Mouse (Mus musculus) urinary bladder, adult 18-20 months (tissue): ENCODE measurements around the gene Wdr41.

ENCODE experiments used
- DNase-seq, 2 experiments: peaks; one replicate each; pipeline ENCODE4 v3.0.0; 2022; ENCODE audit warnings: low spot score in 2 of 2, mixed read lengths in 2 of 2

Gene Wdr41

DNA sequence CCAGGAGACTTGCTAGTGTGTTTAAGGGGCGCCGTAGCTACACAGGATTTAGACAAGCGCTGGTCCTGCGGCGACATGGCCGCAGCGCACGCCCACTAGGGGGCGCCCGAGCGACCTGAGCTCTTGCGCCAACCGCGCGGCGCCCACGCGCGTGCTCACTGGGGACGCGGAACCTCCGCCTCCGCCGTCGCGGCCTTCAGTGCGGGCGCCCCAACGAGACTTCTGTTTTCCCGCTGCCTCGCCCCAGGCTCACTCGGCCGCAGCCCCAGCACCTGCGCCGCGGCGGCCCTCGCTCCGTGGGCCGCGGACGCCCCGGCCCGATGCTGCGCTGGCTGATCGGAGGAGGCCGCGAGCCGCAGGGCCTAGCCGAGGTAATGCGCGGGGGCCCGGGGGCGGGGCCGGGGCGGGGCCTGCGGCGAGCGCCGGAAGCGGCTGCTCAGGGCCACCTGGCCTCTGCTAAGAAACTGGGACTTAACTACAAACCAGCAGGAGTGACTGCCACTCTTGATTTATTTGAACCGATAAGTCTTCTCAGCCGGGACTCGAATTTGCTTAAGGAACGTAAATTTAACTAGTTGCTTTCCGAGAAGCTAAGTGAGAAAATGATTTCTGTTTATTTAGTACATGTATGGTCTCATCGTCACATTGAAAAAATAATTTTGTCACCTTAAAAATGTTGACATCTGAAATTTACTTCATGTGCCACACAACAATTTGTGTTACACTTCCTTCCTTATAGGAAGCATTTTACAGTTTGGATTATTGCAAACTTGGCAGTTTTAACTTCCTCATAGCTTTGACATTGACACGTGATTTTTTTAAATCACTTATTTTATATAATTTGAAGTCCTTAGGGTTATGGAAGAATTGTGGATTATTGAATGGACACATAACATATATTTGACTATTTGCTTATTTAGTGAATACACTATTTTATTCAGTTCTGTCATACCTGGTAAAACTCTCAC is at the start of gene Wdr41:
Gene Wdr41 (plus strand): TSS at position 126 of the 968 bp plus-strand sequence.
- peak; percentile 82 to 83 for DNase-seq

DNA sequence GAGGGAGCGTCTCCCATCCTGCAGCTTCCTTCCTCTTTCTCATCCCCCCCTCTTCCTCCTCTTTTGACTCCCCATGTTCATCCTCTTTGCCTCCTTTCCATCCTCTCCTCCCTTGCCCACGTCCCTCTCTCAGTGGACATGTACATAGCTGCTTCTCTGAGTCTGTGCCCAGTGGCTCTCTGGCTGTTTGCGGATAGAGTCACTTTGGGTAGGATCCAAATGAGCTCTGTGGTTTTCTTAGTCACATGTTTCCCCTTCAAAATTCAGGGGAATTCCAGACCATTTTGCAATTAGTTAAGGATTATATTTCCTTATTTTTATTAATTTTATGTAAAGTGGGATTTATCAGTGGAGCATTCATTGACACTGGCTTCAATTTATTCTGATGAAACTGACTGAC is 48.1 kb upstream of the Wdr41 start:
- no peak for DNase-seq

- DNase-seq: no peak
Observed at GRCm38 (mm10) chr13:94938418-94938817, 37.7 kb upstream of the Wdr41 start.

DNA sequence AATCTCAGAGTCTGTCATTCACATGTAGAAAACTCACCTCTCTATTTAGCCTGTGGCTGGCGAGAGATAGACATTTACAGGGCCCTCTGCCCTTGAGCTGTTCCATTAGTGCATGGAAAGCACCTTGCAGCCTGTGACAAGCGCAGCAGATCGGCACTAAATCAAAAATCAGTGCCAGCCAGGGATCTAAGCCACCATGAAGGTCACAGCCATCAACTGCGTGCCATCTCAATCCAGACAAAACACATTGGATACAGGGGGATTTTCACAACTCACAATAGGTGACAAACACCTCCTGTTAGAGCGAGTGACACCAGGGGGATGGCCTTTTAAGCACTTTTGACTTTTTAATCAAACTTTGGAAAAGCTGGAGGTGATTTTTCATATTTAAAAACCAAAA is 36.0 kb upstream of the Wdr41 start:
- no peak for DNase-seq

- peak; percentile 23 to 31 for DNase-seq
Observed at GRCm38 (mm10) chr13:94941230-94941629, 34.9 kb upstream of the Wdr41 start.

- DNase-seq: no peak
Observed at GRCm38 (mm10) chr13:94955941-94956340, 20.2 kb upstream of the Wdr41 start.

- no peak for DNase-seq
Observed at GRCm38 (mm10) chr13:94957965-94958364, 18.2 kb upstream of the Wdr41 start.

DNA sequence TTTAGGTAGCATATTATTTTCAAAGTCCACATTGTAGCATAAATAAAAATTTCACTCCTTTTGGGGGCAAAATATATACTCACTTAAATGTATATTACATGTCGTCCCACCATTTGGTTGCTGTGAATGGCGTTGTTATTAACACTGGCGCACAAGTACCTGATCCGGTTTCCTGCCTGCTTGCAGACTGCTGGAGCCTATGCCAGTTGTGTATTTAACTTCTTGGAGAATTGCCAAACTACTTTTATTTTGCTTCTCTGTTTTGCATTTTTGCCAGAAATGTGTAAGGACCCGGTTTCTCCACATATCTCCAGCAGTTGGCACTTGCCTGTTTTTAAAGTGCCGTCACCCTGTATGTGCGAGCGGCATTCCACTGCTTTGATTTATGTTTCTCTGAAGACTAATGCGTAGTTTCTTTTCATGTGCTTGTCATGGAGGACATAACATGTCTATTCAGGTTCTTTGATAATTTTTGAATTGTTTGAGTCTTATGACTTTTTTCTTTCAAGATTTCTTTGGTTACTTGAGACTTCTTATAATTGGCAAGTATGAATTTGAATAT is 6.1 kb upstream of the Wdr41 start:
- no peak for DNase-seq

DNA sequence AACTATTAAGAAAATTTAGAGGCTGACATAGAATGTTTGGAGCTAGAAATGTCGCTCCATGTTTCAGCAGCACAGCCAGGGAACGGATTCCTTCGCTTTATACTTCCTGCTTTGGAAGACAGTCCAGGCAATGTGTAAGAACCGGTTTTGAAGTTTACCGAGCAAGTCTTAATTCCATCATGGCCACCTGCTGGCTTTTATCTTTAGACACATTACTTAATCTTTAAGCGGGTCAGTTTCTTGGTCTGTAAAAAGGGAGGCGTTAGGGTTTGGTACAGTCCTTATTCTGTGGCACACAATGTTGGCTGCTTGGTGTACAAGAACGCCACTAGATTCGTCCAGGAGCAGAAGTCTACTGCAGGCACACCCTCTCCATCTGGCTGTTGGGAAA is 321 bp upstream of the Wdr41 start:
- DNase-seq: no peak

DNA sequence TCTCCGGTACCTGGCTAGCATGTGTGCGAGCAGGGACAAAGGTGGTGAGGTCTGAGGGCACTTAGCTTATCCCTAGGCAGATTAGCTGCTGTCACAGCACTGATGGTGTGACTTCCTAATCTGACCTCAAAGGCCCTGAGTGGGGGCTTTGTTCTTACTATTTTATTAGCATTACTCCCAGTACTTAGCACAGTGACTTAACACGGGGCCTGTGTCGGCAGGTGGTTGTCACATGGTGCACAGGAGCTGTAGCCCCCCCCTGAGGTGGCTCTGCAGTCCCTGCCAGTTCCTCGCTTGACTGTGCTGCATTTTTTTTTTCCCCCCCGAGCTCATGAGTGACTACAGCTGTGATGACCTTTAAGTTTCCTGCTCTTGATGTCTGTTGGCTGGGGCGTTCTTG is 2.9 kb downstream of the Wdr41 start:
- no peak for DNase-seq

- no peak for DNase-seq
Observed at GRCm38 (mm10) chr13:94990516-94990915, 14.4 kb downstream of the Wdr41 start.

- no peak for DNase-seq
Observed at GRCm38 (mm10) chr13:95007281-95007680, 31.1 kb downstream of the Wdr41 start.

GRCm38 (mm10) chr13:95009261-95009660 is 33.1 kb downstream of the Wdr41 start:
- no peak for DNase-seq

- no peak for DNase-seq
Observed at GRCm38 (mm10) chr13:95011546-95012257, 35.6 kb downstream of the Wdr41 start.

GRCm38 (mm10) chr13:95017278-95017677 is 41.1 kb downstream of the Wdr41 start:
- DNase-seq: no peak

DNA sequence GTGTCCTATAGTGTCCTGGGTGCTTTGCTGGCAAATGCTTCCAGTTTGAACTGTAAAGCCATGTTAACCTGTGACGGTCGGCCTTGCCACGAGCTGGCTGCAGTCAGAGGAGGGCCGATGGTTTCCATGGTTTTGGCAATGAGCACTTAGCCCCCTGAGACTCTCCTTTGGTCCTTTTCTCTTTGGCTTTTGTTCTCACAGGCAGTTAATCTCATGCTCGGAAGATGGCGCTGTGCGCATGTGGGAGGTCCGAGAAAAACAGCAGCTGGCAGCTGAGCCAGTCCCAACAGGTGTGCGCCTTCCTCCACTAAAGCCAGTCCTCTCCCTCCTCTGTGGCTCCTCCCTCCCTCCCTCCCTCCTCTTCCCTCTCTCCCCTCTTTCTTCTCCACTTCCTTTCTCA is 41.8 kb downstream of the Wdr41 start:
- DNase-seq: peak; percentile 11 to 17

- no peak for DNase-seq
Observed at GRCm38 (mm10) chr13:95019345-95019744, 43.2 kb downstream of the Wdr41 start.

- no peak for DNase-seq
Observed at GRCm38 (mm10) chr13:95020216-95020615, 44.1 kb downstream of the Wdr41 start.

DNA sequence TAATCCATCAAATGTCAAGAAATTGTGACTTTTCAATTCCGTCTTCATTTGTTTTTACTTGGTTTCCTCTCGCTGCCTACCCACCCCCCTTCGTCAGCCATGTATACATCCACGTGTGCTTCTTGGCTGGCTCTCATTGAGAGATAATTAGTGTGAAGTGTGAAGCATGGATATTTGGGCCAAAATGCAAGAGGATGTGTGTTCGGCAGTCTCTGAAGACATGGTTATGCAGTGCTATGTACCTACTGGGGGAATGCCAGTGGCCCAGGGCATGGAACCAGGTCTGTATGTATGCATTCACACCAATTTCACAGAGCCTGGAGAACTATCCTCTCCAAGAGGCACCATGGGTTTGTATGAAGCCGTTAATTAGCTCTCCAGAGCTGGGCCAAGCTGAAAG is 54.7 kb downstream of the Wdr41 start:
- no peak for DNase-seq

GRCm38 (mm10) chr13:95032127-95032831 is 56.1 kb downstream of the Wdr41 start:
- no peak for DNase-seq

- DNase-seq: no peak
Observed at GRCm38 (mm10) chr13:95032973-95033372, 56.8 kb downstream of the Wdr41 start.

GRCm38 (mm10) chr13:95034094-95034493 is 58.0 kb downstream of the Wdr41 start:
- DNase-seq: no peak
